Mouse (Mus musculus) kidney, embryonic 15.5 days (tissue): ENCODE measurements around the gene Rimklb. TPM values are rescaled to one million over a fixed set of nuclear protein-coding genes. Genes with fewer than 3 reads are reported as not detected.

Experiments used
- ATAC-seq: fragments of 200-750 bp; cut with Nextera tagmentation; replicated peaks from 2 replicates; pipeline ENCODE4 v1.8.0; 2017; ENCODE audit warnings: moderate TSS enrichment; ENCODE audit not compliant: low FRiP score
- H3K27ac ChIP-seq: fragments of 300-500 bp; sonication (generic); 2 replicates; pipeline ENCODE4 v1.5.1; 2015; ENCODE audit warnings: mild to moderate bottlenecking, inconsistent platforms
- H3K27me3 ChIP-seq: fragments of 300-500 bp; sonication (generic); 2 replicates; pipeline ENCODE4 v1.6.1; 2015; ENCODE audit warnings: inconsistent platforms
- H3K36me3 ChIP-seq: fragments of 300-500 bp; sonication (generic); 2 replicates; pipeline ENCODE4 v1.6.1; 2015; ENCODE audit warnings: inconsistent platforms
- H3K4me1 ChIP-seq: fragments of 300-500 bp; sonication (generic); 2 replicates; pipeline ENCODE4 v1.6.1; 2015; ENCODE audit warnings: inconsistent platforms
- H3K4me2 ChIP-seq: fragments of 300-500 bp; sonication (generic); 2 replicates; pipeline ENCODE4 v1.6.1; 2015; ENCODE audit warnings: moderate library complexity, mild to moderate bottlenecking, inconsistent platforms
- H3K4me3 ChIP-seq: fragments of 300-500 bp; sonication (generic); replicated peaks from 2 replicates; pipeline ENCODE4 v1.5.1; 2015; ENCODE audit warnings: mild to moderate bottlenecking, inconsistent platforms
- H3K9ac ChIP-seq: fragments of 300-500 bp; sonication (generic); 2 replicates; pipeline ENCODE4 v1.6.1; 2015; ENCODE audit warnings: mild to moderate bottlenecking, inconsistent platforms
- H3K9me3 ChIP-seq: fragments of 300-500 bp; sonication (generic); replicated peaks from 2 replicates; pipeline ENCODE4 v1.6.1; 2016; ENCODE audit warnings: inconsistent platforms
- WGBS: fragments of 180-500 bp; shearing (Covaris S2); methylation state at CpG from one replicate; pipeline ENCODE4 v1.1.7; 2015; ENCODE audit warnings: mixed read lengths; 5-methylcytosine and 5-hydroxymethylcytosine counted together
- polyA plus RNA-seq: library from polyadenylated mRNA; unstranded; fragments of >200 nt; fragmentation: Nextera tagmentation; extraction: Ambion mirVana; gene quantifications from 2 replicates; pipeline ENCODE4 v1.2.1, GENCODE M21; 2015

Rimklb gene
- polyA plus RNA-seq, 1 experiment from 2014 or later: 16.2 TPM

GRCm38 (mm10) chr6:122469030-122469640 is 29.4 kb downstream of the Rimklb start:
- 93% methylated on average over 15 of the region's 15 CpGs for WGBS
- Histone ChIP-seq H3K4me2 (no peak overlapping the region), H3K4me3 (no peak overlapping the region), H3K4me1 (no peaks in the 10 kb centered on the region), H3K36me3 (peaks cover 38% of the 10 kb centered on the region), H3K9ac (no peak overlapping the region), H3K27ac (no peak overlapping the region), H3K9me3 (no peaks in the 10 kb centered on the region), H3K27me3 (no peaks in the 10 kb centered on the region)
- ATAC-seq: no peak

- H3K4me3 ChIP-seq: no peak overlapping the region
- no peaks in the 10 kb centered on the region for H3K9me3 ChIP-seq
- no peak overlapping the region for H3K27ac ChIP-seq
- H3K36me3 ChIP-seq: peaks cover 39% of the 10 kb centered on the region
- ATAC-seq: no peak
- WGBS: 83% methylated on average over 3 of the region's 3 CpGs
- H3K4me2 ChIP-seq: no peak overlapping the region
- H3K27me3 ChIP-seq: no peaks in the 10 kb centered on the region
- H3K4me1 ChIP-seq: no peaks in the 10 kb centered on the region
- no peak overlapping the region for H3K9ac ChIP-seq
These were observed 32.4 kb downstream of the Rimklb start for GRCm38 (mm10) chr6:122466092-122466713.

- 92% methylated on average over 8 of the region's 8 CpGs for WGBS
- Histone ChIP-seq H3K9me3 (no peaks in the 10 kb centered on the region), H3K36me3 (peaks cover 53% of the 10 kb centered on the region), H3K4me1 (no peaks in the 10 kb centered on the region), H3K4me3 (no peak overlapping the region), H3K9ac (no peak overlapping the region), H3K27me3 (no peaks in the 10 kb centered on the region), H3K4me2 (no peak overlapping the region), H3K27ac (no peak overlapping the region)
- ATAC-seq: no peak
These were observed 39.4 kb downstream of the Rimklb start for GRCm38 (mm10) chr6:122458946-122459693.

- 94% methylated on average over 7 of the region's 7 CpGs for WGBS
- H3K4me3 ChIP-seq: no peak overlapping the region
- H3K4me1 ChIP-seq: no peaks in the 10 kb centered on the region
- no peaks in the 10 kb centered on the region for H3K27me3 ChIP-seq
- no peaks in the 10 kb centered on the region for H3K9me3 ChIP-seq
- H3K36me3 ChIP-seq: peaks cover 9% of the 10 kb centered on the region; the same call in 1 of the 2 replicates
- no peak overlapping the region for H3K4me2 ChIP-seq
- ATAC-seq: no peak
- H3K9ac ChIP-seq: no peak overlapping the region
- H3K27ac ChIP-seq: no peak overlapping the region
These were observed 50.7 kb downstream of the Rimklb start for GRCm38 (mm10) chr6:122447848-122448247.

GRCm38 (mm10) chr6:122445215-122445614 is 53.3 kb downstream of the Rimklb start:
- Histone ChIP-seq H3K4me2 (no peak overlapping the region), H3K36me3 (peaks cover 9% of the 10 kb centered on the region; the same call in 1 of the 2 replicates), H3K4me1 (no peaks in the 10 kb centered on the region), H3K9me3 (no peaks in the 10 kb centered on the region), H3K27ac (no peak overlapping the region), H3K27me3 (no peaks in the 10 kb centered on the region), H3K9ac (no peak overlapping the region), H3K4me3 (no peak overlapping the region)
- no peak for ATAC-seq
- 86% methylated on average over 6 of the region's 6 CpGs for WGBS

GRCm38 (mm10) chr6:122440632-122441226 is 57.8 kb downstream of the Rimklb start:
- 87% methylated on average over 4 of the region's 4 CpGs for WGBS

GRCm38 (mm10) chr6:122439249-122439648 is 59.3 kb downstream of the Rimklb start:
- 73% methylated on average over 4 of the region's 4 CpGs for WGBS

More at GRCm38 (mm10) chr6:122440632-122441226, 57.8 kb downstream of the Rimklb start:
- Histone ChIP-seq H3K36me3 (no peaks in the 10 kb centered on the region), H3K4me3 (no peak overlapping the region), H3K4me1 (no peaks in the 10 kb centered on the region), H3K27me3 (no peaks in the 10 kb centered on the region), H3K4me2 (no peak overlapping the region), H3K27ac (no peak overlapping the region), H3K9me3 (no peaks in the 10 kb centered on the region), H3K9ac (no peak overlapping the region)
- ATAC-seq: no peak

GRCm38 (mm10) chr6:122435270-122435669 is 63.3 kb downstream of the Rimklb start:
- no peaks in the 10 kb centered on the region for H3K4me1 ChIP-seq
- 100% methylated on average over 2 of the region's 2 CpGs for WGBS
- no peak overlapping the region for H3K4me2 ChIP-seq
- H3K27me3 ChIP-seq: no peaks in the 10 kb centered on the region
- no peak overlapping the region for H3K4me3 ChIP-seq
- no peak overlapping the region for H3K9ac ChIP-seq
- H3K27ac ChIP-seq: no peak overlapping the region
- H3K9me3 ChIP-seq: no peaks in the 10 kb centered on the region
- ATAC-seq: no peak
- H3K36me3 ChIP-seq: no peaks in the 10 kb centered on the region

More at GRCm38 (mm10) chr6:122439249-122439648, 59.3 kb downstream of the Rimklb start:
- no peak for ATAC-seq
- H3K9me3 ChIP-seq: no peaks in the 10 kb centered on the region
- no peaks in the 10 kb centered on the region for H3K4me1 ChIP-seq
- no peak overlapping the region for H3K27ac ChIP-seq
- no peaks in the 10 kb centered on the region for H3K27me3 ChIP-seq
- no peak overlapping the region for H3K4me2 ChIP-seq
- H3K36me3 ChIP-seq: no peaks in the 10 kb centered on the region
- no peak overlapping the region for H3K9ac ChIP-seq
- H3K4me3 ChIP-seq: no peak overlapping the region

- H3K4me2 ChIP-seq: no peak overlapping the region
- no peaks in the 10 kb centered on the region for H3K9me3 ChIP-seq
- H3K4me3 ChIP-seq: no peak overlapping the region
- H3K27me3 ChIP-seq: no peaks in the 10 kb centered on the region
- no peak overlapping the region for H3K9ac ChIP-seq
- no peak overlapping the region for H3K27ac ChIP-seq
- no peak for ATAC-seq
- WGBS: 41% methylated on average over 7 of the region's 7 CpGs
- no peaks in the 10 kb centered on the region for H3K4me1 ChIP-seq
- no peaks in the 10 kb centered on the region for H3K36me3 ChIP-seq
These were observed 71.1 kb downstream of the Rimklb start for GRCm38 (mm10) chr6:122427456-122427855.

- Histone ChIP-seq H3K27me3 (no peaks in the 10 kb centered on the region), H3K36me3 (no peaks in the 10 kb centered on the region), H3K4me1 (no peaks in the 10 kb centered on the region), H3K9me3 (no peaks in the 10 kb centered on the region), H3K4me2 (no peak overlapping the region), H3K9ac (no peak overlapping the region), H3K27ac (no peak overlapping the region), H3K4me3 (no peak overlapping the region)
- WGBS: 83% methylated on average over 7 of the region's 7 CpGs
- no peak for ATAC-seq
These were observed 81.5 kb downstream of the Rimklb start for GRCm38 (mm10) chr6:122417015-122417414.

- Histone ChIP-seq H3K4me2 (no peak overlapping the region), H3K4me1 (no peaks in the 10 kb centered on the region), H3K4me3 (no peak overlapping the region), H3K9me3 (no peaks in the 10 kb centered on the region), H3K36me3 (no peaks in the 10 kb centered on the region), H3K9ac (no peak overlapping the region), H3K27me3 (no peaks in the 10 kb centered on the region), H3K27ac (no peak overlapping the region)
- 62% methylated on average over 4 of the region's 4 CpGs for WGBS
- ATAC-seq: no peak
These were observed 82.2 kb downstream of the Rimklb start for GRCm38 (mm10) chr6:122416347-122416746.

GRCm38 (mm10) chr6:122411281-122411680 is 87.3 kb downstream of the Rimklb start:
- no peak for ATAC-seq
- 91% methylated on average over 8 of the region's 8 CpGs for WGBS

More at GRCm38 (mm10) chr6:122411281-122411680, 87.3 kb downstream of the Rimklb start:
- no peaks in the 10 kb centered on the region for H3K36me3 ChIP-seq
- no peaks in the 10 kb centered on the region for H3K9me3 ChIP-seq
- no peak overlapping the region for H3K4me3 ChIP-seq
- H3K27me3 ChIP-seq: no peaks in the 10 kb centered on the region
- H3K9ac ChIP-seq: no peak overlapping the region
- H3K4me2 ChIP-seq: no peak overlapping the region
- no peak overlapping the region for H3K27ac ChIP-seq
- H3K4me1 ChIP-seq: no peaks in the 10 kb centered on the region
